Mouse (Mus musculus): ENCODE measurements at regions not wholly inside any gene's neighbourhood (a gene's known extent, or its start where the extent isn't known, plus 50 kb on each side); places are given as distances from the start of the nearest gene placed in this dataset.

- 81% methylated on average over 8 of the region's 8 CpGs for WGBS
- Histone ChIP-seq H3K27ac (no peak overlapping the region), H3K27me3 (peaks cover 4% of the 10 kb centered on the region; the same call in 1 of the 2 replicates)
Measured at GRCm38 (mm10) chr13:84754821-84755725, 434.1 kb upstream of the Ccnh start.

GRCm38 (mm10) chr13:84756796-84757335, 432.3 kb upstream of the Ccnh start:
- Histone ChIP-seq H3K4me3 (no peak overlapping the region), H3K9ac (no peak overlapping the region), H3K9me3 (no peaks in the 10 kb centered on the region), H3K27ac (no peak overlapping the region), H3K36me3 (no peaks in the 10 kb centered on the region), H3K4me1 (no peaks in the 10 kb centered on the region), H3K4me2 (no peak overlapping the region), H3K27me3 (peaks cover 4% of the 10 kb centered on the region; the same call in 1 of the 2 replicates)
- ATAC-seq (ENCODE audit: borderline replicate concordance, extremely low read depth, low FRiP score, low TSS enrichment): no peak
- 83% methylated on average over 6 of the region's 6 CpGs for WGBS

More at GRCm38 (mm10) chr13:84754821-84755725, 434.1 kb upstream of the Ccnh start:
- Histone ChIP-seq H3K4me1 (no peaks in the 10 kb centered on the region), H3K9me3 (no peaks in the 10 kb centered on the region), H3K4me2 (no peak overlapping the region), H3K36me3 (no peaks in the 10 kb centered on the region), H3K4me3 (no peak overlapping the region), H3K9ac (no peak overlapping the region)
- ATAC-seq (ENCODE audit: borderline replicate concordance, extremely low read depth, low FRiP score, low TSS enrichment): no peak

- Histone ChIP-seq H3K9ac (no peak overlapping the region), H3K27ac (no peak overlapping the region), H3K27me3 (peaks cover 4% of the 10 kb centered on the region; the same call in 1 of the 2 replicates), H3K9me3 (no peaks in the 10 kb centered on the region), H3K4me3 (no peak overlapping the region), H3K4me1 (no peaks in the 10 kb centered on the region), H3K4me2 (no peak overlapping the region), H3K36me3 (no peaks in the 10 kb centered on the region)
- no peak for ATAC-seq (ENCODE audit: borderline replicate concordance, extremely low read depth, low FRiP score, low TSS enrichment)
- 39% methylated on average over 10 of the region's 10 CpGs for WGBS
Measured at GRCm38 (mm10) chr13:84757896-84758567, 431.2 kb upstream of the Ccnh start.

- Histone ChIP-seq H3K36me3 (no peaks in the 10 kb centered on the region), H3K4me2 (no peak overlapping the region), H3K9me3 (no peaks in the 10 kb centered on the region), H3K27ac (no peak overlapping the region), H3K4me3 (no peak overlapping the region), H3K27me3 (peaks cover 4% of the 10 kb centered on the region; the same call in 1 of the 2 replicates), H3K9ac (no peak overlapping the region), H3K4me1 (no peaks in the 10 kb centered on the region)
- WGBS: under 1% methylated on average over 6 of the region's 6 CpGs
- ATAC-seq (ENCODE audit: borderline replicate concordance, extremely low read depth, low FRiP score, low TSS enrichment): peak; percentile 79
Measured at GRCm38 (mm10) chr13:84758568-84758900, 430.7 kb upstream of the Ccnh start.

- WGBS: 62% methylated on average over 7 of the region's 7 CpGs
- no peak for ATAC-seq (ENCODE audit: borderline replicate concordance, extremely low read depth, low FRiP score, low TSS enrichment)
- H3K27me3 ChIP-seq: peaks cover 4% of the 10 kb centered on the region; the same call in 1 of the 2 replicates
Measured at GRCm38 (mm10) chr13:84759061-84759460, 430.1 kb upstream of the Ccnh start.

GRCm38 (mm10) chr13:84760471-84760870, 428.7 kb upstream of the Ccnh start:
- no peaks in the 10 kb centered on the region for H3K9me3 ChIP-seq
- peaks cover 4% of the 10 kb centered on the region; the same call in 1 of the 2 replicates for H3K27me3 ChIP-seq
- H3K4me1 ChIP-seq: no peaks in the 10 kb centered on the region
- H3K27ac ChIP-seq: no peak overlapping the region
- H3K4me3 ChIP-seq: no peak overlapping the region
- 54% methylated on average over 3 of the region's 3 CpGs for WGBS
- no peak overlapping the region for H3K4me2 ChIP-seq
- no peaks in the 10 kb centered on the region for H3K36me3 ChIP-seq
- H3K9ac ChIP-seq: no peak overlapping the region
- no peak for ATAC-seq (ENCODE audit: borderline replicate concordance, extremely low read depth, low FRiP score, low TSS enrichment)

More at GRCm38 (mm10) chr13:84759061-84759460, 430.1 kb upstream of the Ccnh start:
- Histone ChIP-seq H3K36me3 (no peaks in the 10 kb centered on the region), H3K9me3 (no peaks in the 10 kb centered on the region), H3K4me2 (no peak overlapping the region), H3K4me3 (no peak overlapping the region), H3K4me1 (no peaks in the 10 kb centered on the region), H3K9ac (no peak overlapping the region), H3K27ac (no peak overlapping the region)

GRCm38 (mm10) chr13:84760978-84761377, 428.2 kb upstream of the Ccnh start:
- no peaks in the 10 kb centered on the region for H3K4me1 ChIP-seq
- no peak overlapping the region for H3K27ac ChIP-seq
- H3K4me3 ChIP-seq: no peak overlapping the region
- H3K27me3 ChIP-seq: peaks cover 4% of the 10 kb centered on the region; the same call in 1 of the 2 replicates
- H3K4me2 ChIP-seq: no peak overlapping the region
- H3K36me3 ChIP-seq: no peaks in the 10 kb centered on the region
- no peak overlapping the region for H3K9ac ChIP-seq
- WGBS: 63% methylated on average over 8 of the region's 8 CpGs
- no peak for ATAC-seq (ENCODE audit: borderline replicate concordance, extremely low read depth, low FRiP score, low TSS enrichment)
- no peaks in the 10 kb centered on the region for H3K9me3 ChIP-seq

- Histone ChIP-seq H3K9ac (no peak overlapping the region), H3K4me1 (no peaks in the 10 kb centered on the region), H3K4me3 (no peak overlapping the region), H3K4me2 (no peak overlapping the region), H3K27ac (no peak overlapping the region), H3K27me3 (peaks cover 4% of the 10 kb centered on the region; the same call in 1 of the 2 replicates), H3K9me3 (no peaks in the 10 kb centered on the region), H3K36me3 (no peaks in the 10 kb centered on the region)
- no peak for ATAC-seq (ENCODE audit: borderline replicate concordance, extremely low read depth, low FRiP score, low TSS enrichment)
- WGBS: 50% methylated on average over 4 of the region's 4 CpGs
Measured at GRCm38 (mm10) chr13:84761821-84762220, 427.4 kb upstream of the Ccnh start.

GRCm38 (mm10) chr13:84763916-84764315, 425.3 kb upstream of the Ccnh start:
- no peak for ATAC-seq (ENCODE audit: borderline replicate concordance, extremely low read depth, low FRiP score, low TSS enrichment)
- Histone ChIP-seq H3K9ac (no peak overlapping the region), H3K36me3 (no peaks in the 10 kb centered on the region), H3K4me3 (no peak overlapping the region), H3K27ac (no peak overlapping the region), H3K4me1 (no peaks in the 10 kb centered on the region), H3K27me3 (no peaks in the 10 kb centered on the region), H3K4me2 (no peak overlapping the region), H3K9me3 (no peaks in the 10 kb centered on the region)
- WGBS: 73% methylated on average over 1 of the region's 1 CpGs

- no peak overlapping the region for H3K27ac ChIP-seq
- no peak for ATAC-seq (ENCODE audit: borderline replicate concordance, extremely low read depth, low FRiP score, low TSS enrichment)
- no peak overlapping the region for H3K4me3 ChIP-seq
- H3K27me3 ChIP-seq: no peaks in the 10 kb centered on the region
- H3K9me3 ChIP-seq: no peaks in the 10 kb centered on the region
- H3K4me2 ChIP-seq: no peak overlapping the region
- WGBS: 24% methylated on average over 2 of the region's 2 CpGs
- no peaks in the 10 kb centered on the region for H3K4me1 ChIP-seq
- H3K9ac ChIP-seq: no peak overlapping the region
- no peaks in the 10 kb centered on the region for H3K36me3 ChIP-seq
Measured at GRCm38 (mm10) chr13:84771956-84772355, 417.3 kb upstream of the Ccnh start.

GRCm38 (mm10) chr13:84783017-84783937, 405.9 kb upstream of the Ccnh start:
- Histone ChIP-seq H3K4me3 (no peak overlapping the region), H3K27me3 (no peaks in the 10 kb centered on the region), H3K4me2 (no peak overlapping the region), H3K9me3 (no peaks in the 10 kb centered on the region), H3K36me3 (no peaks in the 10 kb centered on the region), H3K27ac (no peak overlapping the region), H3K4me1 (no peaks in the 10 kb centered on the region), H3K9ac (no peak overlapping the region)
- no peak for ATAC-seq (ENCODE audit: borderline replicate concordance, extremely low read depth, low FRiP score, low TSS enrichment)
- 28% methylated on average over 4 of the region's 4 CpGs for WGBS
